Mouse (Mus musculus): ENCODE results near the gene Bax.

DNA sequence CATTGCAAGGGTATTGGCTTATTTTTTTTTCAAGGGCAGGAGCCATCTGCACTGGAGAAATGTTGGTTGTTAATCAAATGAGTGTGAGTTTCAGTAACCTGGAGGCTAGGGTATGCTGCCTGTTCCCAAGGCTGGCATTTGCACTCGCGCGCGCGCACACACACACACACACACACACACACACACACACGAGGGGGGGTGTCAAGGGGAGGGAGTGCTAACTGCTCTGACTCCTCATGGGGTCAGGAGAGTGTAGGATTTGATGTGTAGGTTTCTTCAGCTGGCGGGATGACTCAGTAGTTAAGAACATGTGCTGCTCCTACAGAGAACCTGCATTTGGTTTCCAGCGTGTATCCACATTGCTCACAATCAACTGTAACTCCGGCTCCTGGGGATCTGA lies 24.1 kb upstream of the Bax start:
- TF ChIP-seq CTCF (IDR thresholded peaks at IDR 0.05; ENCODE audit: low read depth, low read length) (no peak), POLR2A (IDR thresholded peaks at IDR 0.05; ENCODE audit: borderline replicate concordance, low read depth, low read length) (no peak)

Data from bone marrow macrophage, adult 2 months (primary cell).